Mouse (Mus musculus) olfactory bulb, adult 2 months (tissue): ENCODE data around the gene Bcl7a. TPM values are rescaled to one million over a fixed set of nuclear protein-coding genes. Genes with fewer than 3 reads are reported as not detected.

Experiments
- H3K27ac ChIP-seq: fragments of 200-500 bp; 2 replicates; pipeline ENCODE4 v1.5.1; 2012; ENCODE audit warnings: low read depth, low read length; ENCODE audit not compliant: insufficient read depth
- H3K4me1 ChIP-seq: fragments of 200-500 bp; 2 replicates; pipeline ENCODE4 v1.6.1; 2012; ENCODE audit warnings: low read length; ENCODE audit not compliant: control insufficient read depth, insufficient read depth
- H3K4me3 ChIP-seq: fragments of 200-500 bp; 2 replicates; pipeline ENCODE4 v1.5.1; 2012; ENCODE audit warnings: mild to moderate bottlenecking, low read depth, low read length, moderate library complexity; ENCODE audit not compliant: insufficient read depth
- CTCF ChIP-seq: fragments of 200-500 bp; IDR thresholded peaks from 2 replicates; pipeline ENCODE4 v1.5.1; 2012; ENCODE audit warnings: low read depth, mild to moderate bottlenecking, low read length, moderate library complexity; ENCODE audit not compliant: insufficient read depth
- POLR2A ChIP-seq: fragments of 200-500 bp; IDR thresholded peaks from 2 replicates; pipeline ENCODE4 v1.6.1; 2012; ENCODE audit warnings: mild to moderate bottlenecking, low read depth, low read length, moderate library complexity; ENCODE audit not compliant: insufficient read depth
- WGBS: fragments of 180-500 bp; shearing (Covaris S2); methylation state at CpG from one replicate; pipeline ENCODE4 v1.1.7; 2018; 5-methylcytosine and 5-hydroxymethylcytosine counted together
- polyA plus RNA-seq: library from polyadenylated mRNA; stranded (reverse); fragments of >200 nt; gene quantifications from 2 replicates; pipeline ENCODE4 v1.2.4, GENCODE M21; 2012; ENCODE audit warnings: low replicate concordance; ENCODE audit not compliant: missing spikeins, insufficient read depth, insufficient read length

Bcl7a gene
- polyA plus RNA-seq, 1 experiment, result not detected

- no peak overlapping the region for H3K27ac ChIP-seq
- no peak overlapping the region for H3K4me3 ChIP-seq
- TF ChIP-seq POLR2A, result no peak
- no peak for TF ChIP-seq CTCF
- 83% methylated on average over 18 of the region's 18 CpGs for WGBS
- no peaks in the 10 kb centered on the region for H3K4me1 ChIP-seq
Measured at GRCm38 (mm10) chr5:123307630-123308282, 35.9 kb upstream of the Bcl7a start.

- no peak for TF ChIP-seq POLR2A
- TF ChIP-seq CTCF, result no peak
- Histone ChIP-seq H3K27ac (no peak overlapping the region), H3K4me3 (no peak overlapping the region), H3K4me1 (no peaks in the 10 kb centered on the region; the same call in 1 of the 2 replicates)
- WGBS, result 73% methylated on average over 10 of the region's 10 CpGs
Measured at GRCm38 (mm10) chr5:123309816-123310215, 33.8 kb upstream of the Bcl7a start.

GRCm38 (mm10) chr5:123310221-123310620 lies 33.4 kb upstream of the Bcl7a start:
- Histone ChIP-seq H3K4me3 (no peak overlapping the region), H3K27ac (no peak overlapping the region), H3K4me1 (no peaks in the 10 kb centered on the region; the same call in 1 of the 2 replicates)
- WGBS, result 86% methylated on average over 7 of the region's 7 CpGs
- TF ChIP-seq POLR2A (no peak), CTCF (no peak)

DNA sequence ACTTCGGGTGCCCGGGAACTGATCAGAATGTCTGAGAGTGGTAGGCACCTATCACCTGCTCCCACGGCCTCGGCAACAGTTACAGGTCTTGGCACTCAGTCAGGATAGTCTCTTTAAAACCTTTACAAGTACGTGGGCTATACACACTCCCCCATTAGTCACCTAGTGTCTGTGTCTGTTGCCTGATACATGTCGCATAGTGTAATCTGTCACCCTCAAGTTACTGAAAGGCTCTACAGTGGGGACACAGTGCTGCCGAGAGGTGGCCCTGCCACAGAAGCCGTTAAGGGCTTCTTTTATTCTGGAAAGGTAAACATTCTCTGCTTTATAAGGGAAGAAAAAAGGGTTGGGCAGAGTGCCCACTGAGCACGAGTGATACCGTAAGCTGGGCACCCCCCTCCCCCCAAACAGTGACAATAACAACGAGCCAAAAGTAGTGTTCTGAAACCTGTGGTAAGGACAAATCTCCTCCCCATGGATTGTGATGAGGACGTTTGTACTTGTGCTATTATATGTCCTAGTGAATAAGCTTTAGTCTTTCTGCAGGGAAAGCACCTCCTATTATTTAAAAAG lies 30.5 kb upstream of the Bcl7a start:
- Histone ChIP-seq H3K27ac (no peak overlapping the region), H3K4me1 (no peaks in the 10 kb centered on the region; the same call in 1 of the 2 replicates), H3K4me3 (no peak overlapping the region)
- WGBS, result 46% methylated on average over 12 of the region's 12 CpGs
- no peak for TF ChIP-seq POLR2A
- TF ChIP-seq CTCF, result no peak

- H3K4me3 ChIP-seq, result no peak overlapping the region
- H3K27ac ChIP-seq, result no peak overlapping the region
- 63% methylated on average over 11 of the region's 11 CpGs for WGBS
- TF ChIP-seq POLR2A, result no peak
- TF ChIP-seq CTCF, result no peak
- no peaks in the 10 kb centered on the region; the same call in 1 of the 2 replicates for H3K4me1 ChIP-seq
Measured at GRCm38 (mm10) chr5:123313851-123314380, 29.7 kb upstream of the Bcl7a start.

GRCm38 (mm10) chr5:123315219-123315866 lies 28.3 kb upstream of the Bcl7a start:
- Histone ChIP-seq H3K27ac (no peak overlapping the region), H3K4me3 (no peak overlapping the region), H3K4me1 (no peaks in the 10 kb centered on the region; the same call in 1 of the 2 replicates)
- TF ChIP-seq CTCF (no peak), POLR2A (no peak)
- 70% methylated on average over 10 of the region's 10 CpGs for WGBS

- WGBS, result 14% methylated on average over 6 of the region's 6 CpGs
- H3K27ac ChIP-seq, result no peak overlapping the region
- H3K4me3 ChIP-seq, result no peak overlapping the region
- TF ChIP-seq CTCF (no peak), POLR2A (no peak)
- H3K4me1 ChIP-seq, result no peaks in the 10 kb centered on the region; the same call in 1 of the 2 replicates
Measured at GRCm38 (mm10) chr5:123317992-123318391, 25.6 kb upstream of the Bcl7a start.

DNA sequence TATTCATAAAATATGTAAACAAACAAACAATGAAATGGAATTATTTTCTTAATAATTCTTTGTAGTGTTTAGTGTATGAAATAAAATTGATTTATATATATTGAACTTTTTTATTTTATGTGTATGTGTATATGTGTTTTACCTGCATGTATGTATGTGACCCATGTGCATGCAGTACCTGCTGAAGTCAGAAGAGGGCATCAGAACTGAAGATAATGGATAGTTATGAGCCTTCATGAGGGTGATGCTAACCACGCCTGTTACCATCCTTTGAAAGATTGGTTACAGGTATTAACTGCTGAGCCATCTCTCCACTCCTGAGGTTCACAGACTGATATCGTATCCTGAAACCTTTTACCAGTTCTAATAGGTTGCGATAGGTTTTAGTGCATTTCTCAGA lies 23.5 kb upstream of the Bcl7a start:
- H3K4me1 ChIP-seq, result peaks cover 6% of the 10 kb centered on the region; the same call in 1 of the 2 replicates
- H3K4me3 ChIP-seq, result no peak overlapping the region
- TF ChIP-seq POLR2A, result no peak
- no peak for TF ChIP-seq CTCF
- 100% methylated on average over 3 of the region's 3 CpGs for WGBS
- H3K27ac ChIP-seq, result no peak overlapping the region

DNA sequence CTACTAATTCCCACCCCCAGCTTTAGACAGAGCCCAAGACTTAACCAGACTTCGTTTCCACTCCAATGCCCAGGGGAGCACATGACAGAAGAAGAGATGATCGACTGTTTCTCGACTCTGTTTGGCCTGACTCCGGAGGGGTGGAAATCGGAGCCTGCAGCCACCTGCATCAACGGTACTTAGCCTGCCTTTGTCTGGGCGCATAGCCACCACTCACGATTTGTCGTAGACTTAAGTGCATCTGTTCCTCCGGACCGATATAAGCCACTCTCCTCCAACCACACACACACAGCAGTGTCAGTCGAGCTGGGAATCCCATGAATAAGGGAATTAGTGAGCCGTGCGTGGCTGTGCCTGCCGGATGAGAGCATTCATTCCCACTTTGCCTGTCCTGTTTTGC lies 19.4 kb upstream of the Bcl7a start:
- 31% methylated on average over 15 of the region's 15 CpGs for WGBS
- H3K4me1 ChIP-seq, result peaks cover 15% of the 10 kb centered on the region
- no peak overlapping the region for H3K4me3 ChIP-seq
- H3K27ac ChIP-seq, result no peak overlapping the region
- TF ChIP-seq CTCF (no peak), POLR2A (no peak)
